Mouse (Mus musculus): ENCODE results near the gene Hmgb1.

The Hmgb1 gene

GRCm38 (mm10) chr5:149184104-149184843 is at the start of gene Hmgb1, which contains the start of gene Uspl1:
Gene Hmgb1, minus strand, starts transcription at chr5:149184489.
Gene Uspl1, plus strand, starts transcription at chr5:149184350.
- peak; percentile 99 for DNase-seq (ENCODE audit: low spot score)

- no peak for DNase-seq (ENCODE audit: low spot score)
Observed at GRCm38 (mm10) chr5:149229619-149230339, 45.5 kb upstream of the Hmgb1 start.

- DNase-seq (ENCODE audit: low spot score), result peak; percentile 98
Observed at GRCm38 (mm10) chr5:149228700-149229618, 44.7 kb upstream of the Hmgb1 start.

DNA sequence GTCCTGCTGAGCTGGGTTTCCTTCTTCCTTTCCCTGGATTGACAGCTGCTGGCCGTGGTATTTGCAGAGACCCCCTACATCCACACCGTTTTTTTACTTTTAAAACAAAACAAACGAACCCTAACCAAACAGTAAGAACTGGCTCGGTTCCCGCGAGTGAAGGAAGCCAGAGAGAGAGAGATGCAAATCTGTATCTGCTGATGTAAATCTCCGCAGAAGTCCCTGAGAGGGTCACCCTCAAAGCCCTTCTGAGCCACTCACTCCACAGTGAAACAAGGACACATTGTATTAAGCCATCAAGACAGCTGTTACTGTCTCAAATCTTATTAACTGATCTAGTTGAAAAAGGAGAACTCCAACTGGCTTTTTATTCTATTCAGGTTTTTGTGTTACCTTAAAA is 40.4 kb upstream of the Hmgb1 start:
- no peak for DNase-seq (ENCODE audit: low spot score)

- DNase-seq (ENCODE audit: low spot score), result no peak
Observed at GRCm38 (mm10) chr5:149221355-149221754, 37.1 kb upstream of the Hmgb1 start.

- DNase-seq (ENCODE audit: low spot score), result no peak
Observed at GRCm38 (mm10) chr5:149219493-149219892, 35.2 kb upstream of the Hmgb1 start.

DNA sequence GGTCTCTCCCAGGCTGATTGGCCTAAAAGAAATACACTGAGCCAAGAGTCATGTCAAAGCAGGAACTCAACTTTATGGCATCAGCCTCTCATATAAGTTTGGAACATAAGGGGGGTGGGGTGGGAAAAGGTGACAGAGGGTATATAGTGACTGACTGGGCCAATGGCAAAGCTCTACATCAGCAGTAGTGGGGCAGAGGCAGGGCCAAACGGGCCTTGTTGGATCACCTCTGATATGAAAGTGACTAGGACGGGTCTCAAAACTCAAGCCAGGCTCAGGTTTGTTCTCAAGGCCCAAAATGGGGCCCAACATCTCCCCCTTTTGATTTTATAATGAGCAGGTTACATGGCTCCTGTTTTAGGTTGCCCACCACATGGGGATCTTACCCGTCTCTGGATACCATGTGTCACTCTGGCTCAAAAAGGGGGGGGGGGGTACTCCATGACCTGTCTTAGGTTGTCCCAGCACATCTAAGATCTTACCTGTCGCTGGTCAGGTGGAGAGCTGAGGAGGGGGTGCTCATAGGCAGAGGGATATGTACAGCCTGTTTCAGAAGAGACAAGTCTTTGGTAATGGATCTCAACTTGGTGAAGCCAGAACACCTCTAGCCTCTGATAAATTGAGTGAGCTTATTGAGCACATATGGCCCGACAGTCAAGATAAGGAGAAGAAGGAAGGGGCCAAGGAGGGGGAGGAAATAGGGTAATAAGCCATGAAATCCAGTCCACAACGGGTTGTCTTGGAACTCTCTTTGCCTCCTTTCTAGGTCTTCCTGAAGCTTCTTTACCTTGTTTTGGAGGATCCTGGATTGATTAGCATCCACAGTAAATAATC is 33.5 kb upstream of the Hmgb1 start:
- DNase-seq (ENCODE audit: low spot score), result no peak

DNA sequence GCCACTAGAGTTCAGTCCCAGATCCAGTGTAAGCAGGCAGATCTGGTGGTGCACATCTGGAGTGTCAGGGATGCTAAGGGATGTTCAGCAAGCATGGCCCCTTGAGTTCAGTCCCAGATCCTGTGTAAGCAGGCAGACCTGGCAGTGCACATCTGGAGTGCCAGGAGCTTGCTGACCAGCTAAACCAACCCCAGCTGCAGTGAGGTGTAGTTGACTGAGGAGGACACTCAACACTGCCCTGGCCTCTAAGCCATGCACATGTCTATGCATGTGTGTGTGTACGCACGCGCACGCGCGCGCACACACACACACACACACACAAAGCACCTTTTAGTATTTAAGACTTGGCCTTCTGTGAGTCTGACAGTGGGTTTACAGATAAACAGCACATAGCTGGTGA is 31.3 kb upstream of the Hmgb1 start:
- DNase-seq (ENCODE audit: low spot score), result no peak

- DNase-seq (ENCODE audit: low spot score), result no peak
Observed at GRCm38 (mm10) chr5:149212806-149213205, 28.5 kb upstream of the Hmgb1 start.

DNA sequence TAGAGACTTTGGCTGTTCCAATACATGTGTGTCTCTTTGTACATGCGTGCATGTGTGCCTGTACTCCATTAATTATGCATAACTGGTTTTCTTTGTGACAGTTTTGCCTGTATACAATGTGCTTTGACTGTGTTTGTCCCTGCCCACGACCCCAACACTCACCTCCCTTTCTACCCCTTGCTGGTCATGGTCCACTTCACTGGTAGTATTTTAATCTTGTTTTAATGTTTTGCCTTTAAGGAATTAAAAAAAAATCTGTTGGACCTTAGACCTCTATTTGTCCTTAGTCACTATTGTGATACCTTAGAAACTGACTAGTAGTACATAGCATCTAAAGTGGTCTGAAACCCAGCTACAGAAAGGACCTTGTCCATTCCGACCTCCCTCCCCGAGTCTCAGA is 26.8 kb upstream of the Hmgb1 start:
- DNase-seq (ENCODE audit: low spot score), result no peak

- DNase-seq (ENCODE audit: low spot score), result no peak
Observed at GRCm38 (mm10) chr5:149209328-149209727, 25.0 kb upstream of the Hmgb1 start.

- DNase-seq (ENCODE audit: low spot score), result no peak
Observed at GRCm38 (mm10) chr5:149208776-149209175, 24.5 kb upstream of the Hmgb1 start.

GRCm38 (mm10) chr5:149207661-149208060 is 23.4 kb upstream of the Hmgb1 start:
- DNase-seq (ENCODE audit: low spot score), result no peak

DNA sequence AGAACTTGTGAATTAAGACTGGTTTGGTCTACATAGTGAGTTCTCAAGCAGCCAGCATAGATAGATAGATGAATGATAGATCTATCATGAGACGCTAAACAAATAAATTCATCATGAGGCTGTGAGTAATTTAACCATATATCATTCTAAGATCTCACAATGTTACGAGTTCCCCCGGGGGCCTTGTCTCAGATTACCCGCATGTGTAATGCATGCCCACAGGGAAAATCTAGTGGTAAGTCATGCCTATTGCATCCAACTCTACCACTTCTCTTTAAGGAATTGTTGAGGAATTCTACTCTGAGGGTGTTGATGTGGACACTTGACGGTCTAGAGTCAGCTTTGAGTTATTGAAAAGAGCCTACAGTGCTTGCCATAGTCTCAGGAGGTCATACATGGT is 22.0 kb upstream of the Hmgb1 start:
- DNase-seq (ENCODE audit: low spot score), result no peak

DNA sequence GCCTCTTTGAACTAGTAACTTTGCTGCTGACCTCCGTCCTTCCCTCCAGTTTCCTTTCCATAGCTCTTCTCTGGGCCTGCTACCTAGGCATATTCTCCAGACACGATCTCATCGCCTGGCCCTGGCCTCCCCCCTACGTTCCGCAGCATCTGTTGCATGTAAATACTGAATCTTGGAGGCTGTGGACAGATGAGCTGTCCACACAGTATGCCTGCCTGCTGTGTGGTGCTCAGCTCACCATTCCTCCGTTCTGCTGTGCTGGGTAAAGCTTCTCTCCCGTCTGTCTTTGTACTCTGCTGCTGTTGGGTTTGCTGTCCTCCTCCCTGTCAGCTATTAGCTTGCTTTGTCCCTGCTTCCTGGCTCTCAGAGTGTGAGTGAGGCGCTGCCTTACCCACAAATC is 21.0 kb upstream of the Hmgb1 start:
- no peak for DNase-seq (ENCODE audit: low spot score)

DNA sequence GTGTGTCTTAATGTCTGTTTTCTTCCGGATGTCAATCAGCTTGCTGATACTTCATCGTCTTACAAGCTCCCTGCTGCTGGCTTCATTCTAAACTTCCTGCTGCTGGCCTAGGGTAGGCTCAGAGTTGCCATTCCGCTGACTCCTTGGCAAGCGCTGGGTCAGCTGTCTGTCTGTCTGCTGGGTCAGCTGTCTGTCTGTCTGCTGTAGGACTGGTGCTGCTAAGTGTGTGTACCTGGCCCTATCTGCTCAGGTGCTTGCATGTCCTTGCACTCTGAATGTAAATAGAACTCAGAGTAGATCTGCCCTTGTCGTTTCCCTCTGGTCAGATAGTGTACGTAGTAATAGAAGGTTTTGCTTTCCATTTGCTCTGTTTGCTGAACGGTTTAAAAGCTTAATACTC is 20.5 kb upstream of the Hmgb1 start:
- DNase-seq (ENCODE audit: low spot score), result no peak

DNA sequence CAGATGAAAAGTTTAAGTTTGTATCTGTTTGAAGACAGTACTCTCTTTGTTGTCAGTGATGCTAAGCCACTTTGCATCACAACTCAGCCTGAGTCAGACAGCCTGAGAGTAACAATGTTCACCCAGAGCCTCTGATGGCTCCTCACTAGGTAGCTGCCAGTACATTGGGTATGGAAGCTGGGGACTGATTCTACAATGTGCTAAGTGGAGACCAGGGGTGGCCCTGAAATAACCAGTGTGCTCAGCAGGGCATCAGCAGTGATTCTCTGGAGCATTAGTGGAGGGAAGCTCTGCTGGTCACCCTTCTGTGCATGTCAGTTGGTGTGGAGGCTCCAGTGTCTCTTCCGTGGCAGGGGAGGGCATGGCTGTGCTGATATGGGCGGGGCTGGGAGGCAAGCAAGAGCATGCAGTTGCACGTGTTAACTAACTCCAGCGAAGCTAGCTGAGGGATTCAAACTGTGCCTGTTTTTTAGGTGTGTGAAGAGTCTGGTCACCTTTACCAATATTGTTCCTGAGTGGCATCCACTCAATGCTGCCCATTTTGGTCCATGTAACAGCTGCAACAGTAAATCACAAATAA is 19.6 kb upstream of the Hmgb1 start:
- DNase-seq (ENCODE audit: low spot score), result no peak

GRCm38 (mm10) chr5:149202941-149203340 is 18.7 kb upstream of the Hmgb1 start:
- DNase-seq (ENCODE audit: low spot score), result no peak

DNA sequence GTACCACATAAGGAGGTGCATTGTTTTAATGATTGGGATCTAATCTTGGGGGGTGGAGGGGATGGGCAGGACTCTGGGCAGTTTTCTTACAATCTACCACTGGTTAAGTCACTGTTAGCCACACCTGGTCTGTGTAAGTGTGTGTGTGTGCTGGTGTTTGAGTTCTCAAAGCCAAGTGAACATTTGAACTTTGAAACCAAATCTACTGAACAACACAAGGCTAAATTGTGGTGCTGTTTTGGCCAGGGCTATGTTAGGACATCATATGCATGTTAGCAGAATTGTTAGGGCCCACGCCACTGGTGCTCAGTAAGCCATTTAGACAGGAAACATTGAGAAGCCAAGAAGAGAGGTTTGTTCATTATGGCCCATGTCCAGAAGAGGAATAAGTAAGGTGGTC is 14.5 kb upstream of the Hmgb1 start:
- DNase-seq (ENCODE audit: low spot score), result no peak

DNA sequence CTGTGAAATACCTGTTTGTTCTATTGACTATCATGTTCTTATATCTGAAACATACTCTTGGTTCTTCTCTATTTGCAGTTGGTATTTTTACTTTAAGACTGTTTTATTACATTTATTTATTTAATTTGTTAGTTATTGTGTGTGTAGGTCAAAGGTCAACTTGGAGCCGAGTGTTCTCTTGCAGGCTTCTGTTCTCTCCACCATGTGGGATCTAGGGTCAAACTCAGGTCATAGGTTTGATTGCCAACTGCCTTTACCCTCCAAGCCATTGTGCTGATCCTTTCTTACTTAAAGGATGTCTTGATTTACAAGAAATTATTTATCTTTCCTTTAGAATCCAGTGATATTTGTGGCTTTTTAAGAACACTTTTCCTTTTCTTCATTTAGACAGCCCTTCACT is 12.3 kb upstream of the Hmgb1 start:
- DNase-seq (ENCODE audit: low spot score), result no peak

GRCm38 (mm10) chr5:149190160-149190559 is 5.9 kb upstream of the Hmgb1 start:
- DNase-seq (ENCODE audit: low spot score), result no peak
